Mouse (Mus musculus) granulocyte monocyte progenitor cell, adult 5-6 weeks (primary cell): ENCODE measurements around the gene Zfp324. TPM values are rescaled to one million over a fixed set of nuclear protein-coding genes. Genes with fewer than 3 reads are reported as not detected.
A peak's percentile ranks its signal among the peaks of the same experiment; 100 is the strongest.

ENCODE experiments used
- ATAC-seq: replicated peaks from 2 replicates; pipeline ENCODE4 v1.8.0; 2016; ENCODE audit warnings: mild to moderate bottlenecking, moderate TSS enrichment, inconsistent platforms; ENCODE audit not compliant: poor library complexity, severe bottlenecking
- total RNA-seq, 2 experiments: library from RNA; stranded (forward) in 1 of 2; stranded (reverse) in 1 of 2; fragments of 200-712, 200-1000 nt in 1 of 2; fragments of >200 nt in 1 of 2; fragmentation: Nextera tagmentation in 1 of 2; gene quantifications; 2 replicates each; pipeline ENCODE4 v1.2.3; 2014 to 2017

The Zfp324 gene
- total RNA-seq, 2 experiments from 2014 or later: 7.6 to 8.6 TPM

- peak; percentile 62 for ATAC-seq
Observed at GRCm38 (mm10) chr7:12961511-12962141, 4.0 kb upstream of the Zfp324 start.

GRCm38 (mm10) chr7:12966104-12966845 is 637 bp downstream of the Zfp324 start:
- peak; percentile 37 for ATAC-seq

- ATAC-seq: no peak
Observed at GRCm38 (mm10) chr7:12970906-12971305, 5.3 kb downstream of the Zfp324 start.

- peak; percentile 92 for ATAC-seq
Observed at GRCm38 (mm10) chr7:12977682-12978389, 12.2 kb downstream of the Zfp324 start, which contains the start of gene Zfp446. TSS of gene Zfp446 (plus strand) at chr7:12977848.

GRCm38 (mm10) chr7:12978931-12979722 is 13.5 kb downstream of the Zfp324 start:
- ATAC-seq: no peak

GRCm38 (mm10) chr7:12979776-12980175 is 14.1 kb downstream of the Zfp324 start:
- ATAC-seq: no peak

GRCm38 (mm10) chr7:12980291-12980690 is 14.7 kb downstream of the Zfp324 start:
- no peak for ATAC-seq

GRCm38 (mm10) chr7:12985724-12986123 is 20.1 kb downstream of the Zfp324 start:
- no peak for ATAC-seq

- ATAC-seq: no peak
Observed at GRCm38 (mm10) chr7:12986906-12987305, 21.3 kb downstream of the Zfp324 start.

GRCm38 (mm10) chr7:12987409-12988189 is 22.0 kb downstream of the Zfp324 start:
- ATAC-seq: peak; percentile 45; the same call in 1 of the 2 replicates

- ATAC-seq: peak; percentile 60
Observed at GRCm38 (mm10) chr7:12992222-12992621, 26.6 kb downstream of the Zfp324 start.

- ATAC-seq: no peak
Observed at GRCm38 (mm10) chr7:12993148-12993547, 27.5 kb downstream of the Zfp324 start.

GRCm38 (mm10) chr7:12995862-12996261 is 30.2 kb downstream of the Zfp324 start:
- no peak for ATAC-seq

- ATAC-seq: no peak
Observed at GRCm38 (mm10) chr7:12997230-12997629, 31.6 kb downstream of the Zfp324 start.

GRCm38 (mm10) chr7:12998053-12998452 is 32.4 kb downstream of the Zfp324 start, which contains the start of gene Slc27a5:
TSS of gene Slc27a5 (minus strand) at chr7:12998192.
- ATAC-seq: no peak

- ATAC-seq: no peak
Observed at GRCm38 (mm10) chr7:12998851-12999250, 33.2 kb downstream of the Zfp324 start, which contains the start of gene Trim28. TSS of gene Trim28 (plus strand) at chr7:12999114.

- ATAC-seq: no peak
Observed at GRCm38 (mm10) chr7:13001584-13001983, 35.9 kb downstream of the Zfp324 start.

GRCm38 (mm10) chr7:13003380-13003779 is 37.7 kb downstream of the Zfp324 start:
- no peak for ATAC-seq

GRCm38 (mm10) chr7:13006011-13006410 is 40.4 kb downstream of the Zfp324 start:
- no peak for ATAC-seq
